Mouse (Mus musculus) layer of hippocampus, adult 11-12 months (tissue): ENCODE data around the gene Nckap5l.

Experiments used
- DNase-seq: peaks from one replicate; pipeline ENCODE4 v3.0.0; 2022; ENCODE audit warnings: low spot score

The Nckap5l gene

GRCm38 (mm10) chr15:99457606-99458401 lies at the start of gene Nckap5l:
Nckap5l (minus strand) TSS chr15:99457748.
- DNase-seq, result peak; percentile 93

GRCm38 (mm10) chr15:99505324-99506095 lies 48.0 kb upstream of the Nckap5l start:
- DNase-seq, result no peak

DNA sequence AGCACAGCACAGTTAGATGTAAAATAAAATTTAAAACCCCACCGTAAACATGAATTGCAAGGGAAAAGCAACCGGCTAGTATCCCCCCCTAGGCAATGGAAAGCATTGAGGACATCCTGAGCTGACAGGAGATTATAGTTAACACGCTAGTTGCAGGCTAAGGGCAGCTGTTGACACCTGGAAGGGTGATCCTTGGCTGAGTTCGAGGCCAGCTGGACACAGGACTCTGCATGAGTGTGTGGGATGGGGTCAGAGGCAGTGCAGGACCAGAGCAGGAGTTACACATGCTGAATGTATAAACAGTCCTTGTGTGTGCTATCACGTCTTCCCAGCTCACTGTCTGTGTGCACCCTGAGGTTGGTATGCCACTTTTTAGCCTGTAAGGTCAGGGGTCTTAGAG lies 45.7 kb upstream of the Nckap5l start:
- DNase-seq, result no peak

- no peak for DNase-seq
These were observed 44.8 kb upstream of the Nckap5l start for GRCm38 (mm10) chr15:99502311-99502831.

DNA sequence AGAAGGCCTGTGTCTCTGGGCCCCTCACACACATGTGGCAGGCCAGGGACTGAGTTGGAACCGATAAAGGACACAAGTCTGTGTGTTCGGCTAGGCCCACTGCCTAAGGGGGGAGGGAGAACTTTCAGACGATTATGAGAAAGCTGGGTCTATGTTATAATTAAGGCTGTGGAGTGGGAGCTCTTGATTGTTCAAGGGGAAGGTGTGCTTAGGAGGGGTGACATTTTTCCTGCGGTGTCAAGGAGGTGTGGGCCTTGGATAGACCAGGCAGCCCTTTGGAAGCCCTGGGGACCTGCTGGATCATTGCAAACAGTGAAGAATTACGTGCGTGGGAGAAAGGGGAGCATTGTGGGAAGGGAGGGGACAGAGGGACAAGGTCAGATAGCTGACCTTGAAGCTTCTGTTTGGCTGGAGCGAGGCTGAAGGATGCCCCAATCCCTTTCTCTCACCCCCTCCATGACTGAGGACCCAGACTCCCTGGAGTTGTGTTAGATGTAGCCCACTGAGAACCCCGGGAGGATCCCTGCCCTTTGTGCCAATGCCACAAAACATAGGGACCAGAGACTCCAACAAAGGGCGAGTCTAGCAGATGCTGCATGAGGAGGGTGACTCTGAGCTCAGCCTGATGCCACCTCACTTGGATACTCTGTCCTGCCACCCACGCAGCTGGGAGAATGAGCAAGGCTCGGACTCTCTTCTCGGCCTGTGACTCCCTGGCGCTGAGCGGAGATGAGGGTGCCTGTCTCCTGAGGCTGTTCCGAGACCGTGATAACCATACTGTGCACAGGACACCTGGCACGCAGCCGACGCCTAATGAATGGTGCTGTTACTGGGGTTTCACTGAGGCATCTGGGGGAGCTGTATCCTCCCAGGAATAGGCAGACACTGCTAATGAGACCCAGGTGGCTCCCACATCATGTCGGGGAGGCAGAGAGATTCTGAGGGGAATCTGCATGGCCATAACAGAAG lies 44.0 kb upstream of the Nckap5l start:
- peak; percentile 76 for DNase-seq

GRCm38 (mm10) chr15:99500320-99500719 lies 42.8 kb upstream of the Nckap5l start:
- DNase-seq, result no peak

GRCm38 (mm10) chr15:99499726-99500125 lies 42.2 kb upstream of the Nckap5l start:
- DNase-seq, result no peak

DNA sequence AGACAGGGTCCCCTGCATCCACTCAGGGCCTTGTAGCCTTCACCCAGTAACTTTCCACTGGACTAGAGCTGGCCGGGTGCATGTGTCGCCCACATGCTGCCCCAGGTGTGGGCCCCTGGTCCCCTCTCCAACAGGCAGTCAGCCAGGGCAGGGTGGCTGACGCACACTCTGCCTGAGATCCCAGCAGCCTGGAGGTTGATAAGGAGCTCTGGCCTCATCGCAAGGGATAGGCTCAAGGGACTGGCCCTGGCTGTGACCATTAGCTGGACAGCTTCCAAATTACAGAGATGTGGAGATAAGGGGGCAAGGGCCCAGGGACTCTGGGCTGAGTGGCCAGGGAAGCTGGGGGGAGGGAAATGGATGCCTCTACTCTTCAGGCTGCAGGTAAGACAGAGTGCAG lies 41.2 kb upstream of the Nckap5l start:
- DNase-seq, result no peak

GRCm38 (mm10) chr15:99498356-99498755 lies 40.8 kb upstream of the Nckap5l start:
- no peak for DNase-seq

GRCm38 (mm10) chr15:99497527-99498242 lies 40.1 kb upstream of the Nckap5l start:
- DNase-seq, result peak; percentile 71

DNA sequence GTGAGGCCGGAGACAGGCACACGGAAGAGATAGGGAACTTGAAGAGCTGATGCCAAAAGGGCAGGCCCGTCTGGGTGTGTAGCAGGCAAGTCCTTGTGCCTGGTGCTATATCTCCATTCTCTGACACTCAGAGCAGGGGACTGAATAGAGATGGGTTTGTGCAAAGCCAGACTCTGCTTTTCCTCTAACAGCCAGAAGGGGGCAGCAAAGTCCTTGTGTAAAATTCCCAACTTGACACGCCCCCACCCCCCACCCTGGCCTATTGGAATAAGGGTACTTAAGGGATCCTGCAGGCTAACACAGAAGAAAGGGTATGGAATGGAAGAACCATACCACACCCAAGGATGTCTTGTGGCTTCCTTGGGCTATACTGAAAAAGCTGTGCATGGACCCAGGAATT lies 39.5 kb upstream of the Nckap5l start:
- DNase-seq, result peak; percentile 74

DNA sequence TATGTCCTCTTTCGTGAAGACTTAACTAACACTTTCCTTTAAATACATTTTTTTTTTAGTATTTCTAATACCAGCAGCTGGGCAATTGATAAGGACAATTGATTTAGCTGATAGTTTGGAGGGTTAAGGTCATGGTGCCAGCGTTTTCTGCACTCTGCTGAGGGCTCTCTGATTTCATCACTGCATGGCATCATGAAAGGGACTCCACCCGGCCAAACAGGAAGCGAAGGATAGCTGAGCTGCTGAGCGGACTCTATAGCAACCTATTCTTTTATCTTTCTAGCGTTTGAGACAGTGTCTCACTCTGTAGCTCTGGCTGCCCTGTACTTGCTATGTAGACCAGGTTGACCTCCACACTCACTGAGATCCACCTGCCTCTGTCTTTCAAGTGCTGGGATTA lies 27.2 kb upstream of the Nckap5l start:
- no peak for DNase-seq

- no peak for DNase-seq
These were observed 18.3 kb upstream of the Nckap5l start for GRCm38 (mm10) chr15:99475814-99476213.

DNA sequence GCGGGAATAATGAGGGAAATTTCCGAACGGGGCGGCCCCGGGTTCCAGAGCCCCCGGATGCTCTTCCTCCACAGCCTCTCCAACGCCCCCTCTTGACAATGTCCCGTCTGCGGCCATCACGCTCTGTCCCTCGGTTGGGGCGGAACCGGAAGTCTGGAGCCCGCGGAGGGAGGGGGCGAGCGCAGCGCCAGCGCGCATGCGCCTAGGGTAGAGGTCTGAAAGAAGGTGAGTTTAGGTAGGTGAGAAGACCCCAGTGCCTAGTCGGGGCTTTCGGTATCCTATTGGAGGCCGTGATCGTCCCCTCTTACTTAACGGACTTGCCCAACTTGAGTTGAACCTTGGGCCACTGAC lies 17.0 kb upstream of the Nckap5l start, which contains the start of gene Bcdin3d:
TSS of gene Bcdin3d (minus strand) at position 155 of the 351 bp plus-strand sequence.
- DNase-seq, result peak; percentile 87

- DNase-seq, result no peak
These were observed 16.4 kb upstream of the Nckap5l start for GRCm38 (mm10) chr15:99473801-99474575.

DNA sequence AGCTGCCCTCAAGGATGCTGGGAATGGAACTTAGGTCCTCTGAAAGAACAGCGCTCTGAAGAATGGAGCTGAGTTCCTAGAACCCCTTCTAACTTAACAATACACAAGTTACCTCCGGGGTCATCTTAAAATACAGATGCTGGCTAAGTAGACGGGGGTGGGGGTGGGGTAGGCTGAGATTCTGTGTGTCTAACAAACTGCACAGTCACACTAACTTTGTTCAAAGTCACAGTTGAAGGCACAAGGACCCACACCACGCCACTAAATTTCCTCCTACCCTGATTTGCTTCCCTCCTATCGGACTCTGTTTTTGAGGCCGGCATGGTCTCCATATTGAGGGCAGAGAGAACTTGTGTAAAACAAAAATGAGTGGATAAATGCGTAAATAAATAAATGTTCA lies 15.4 kb upstream of the Nckap5l start:
- DNase-seq, result no peak

DNA sequence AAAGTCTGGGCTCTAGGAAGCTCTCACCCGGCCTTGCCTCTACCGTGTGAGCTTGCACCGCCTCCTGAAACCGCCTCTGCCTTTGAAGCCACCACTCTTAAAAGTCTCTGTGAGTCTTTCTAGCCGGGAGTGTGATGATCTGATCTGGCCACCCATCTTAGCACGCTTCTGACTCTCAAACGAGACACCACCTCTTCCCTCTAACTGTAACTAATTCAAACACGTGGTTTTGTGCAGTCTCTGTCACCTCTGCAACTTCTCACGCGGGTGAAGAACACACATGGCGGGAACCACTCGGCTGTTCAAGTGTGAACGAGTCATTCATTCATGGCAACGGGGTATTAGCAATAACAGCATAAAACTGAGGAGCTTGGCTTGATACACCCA lies 14.1 kb upstream of the Nckap5l start:
- no peak for DNase-seq

DNA sequence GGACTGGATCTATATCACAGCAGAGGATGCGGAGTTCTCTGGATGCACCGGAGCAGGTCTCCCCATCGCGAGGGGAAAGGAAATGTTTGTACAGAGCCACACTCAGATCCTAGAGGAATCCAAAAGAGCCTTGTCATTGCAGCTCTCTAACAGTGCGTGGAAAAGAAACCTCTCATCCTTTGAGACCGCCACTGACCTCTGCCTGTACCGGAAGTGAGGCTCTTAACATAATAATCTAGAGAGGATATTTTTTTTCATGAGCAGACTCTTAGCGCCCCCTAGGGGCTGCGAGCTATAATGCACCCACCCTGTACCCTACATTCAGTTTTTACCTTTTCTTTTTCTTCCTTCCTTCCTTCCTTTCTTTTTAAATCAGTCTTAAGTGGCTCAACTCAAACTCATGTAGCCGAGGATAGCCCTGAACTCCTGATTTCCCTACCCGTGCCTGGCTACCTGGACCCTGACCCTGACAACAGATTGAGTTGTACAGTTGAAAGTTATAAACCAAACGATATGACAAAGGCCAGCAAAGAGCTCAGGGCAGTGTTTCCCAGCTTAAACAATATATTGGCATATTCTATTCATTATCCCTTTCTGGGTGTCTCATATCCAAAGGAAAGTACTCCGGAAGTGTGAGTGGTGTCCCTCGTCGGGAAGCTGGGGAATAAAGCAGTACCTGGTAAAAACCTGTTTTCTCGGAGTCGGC lies 13.6 kb upstream of the Nckap5l start:
- DNase-seq, result peak; percentile 70

DNA sequence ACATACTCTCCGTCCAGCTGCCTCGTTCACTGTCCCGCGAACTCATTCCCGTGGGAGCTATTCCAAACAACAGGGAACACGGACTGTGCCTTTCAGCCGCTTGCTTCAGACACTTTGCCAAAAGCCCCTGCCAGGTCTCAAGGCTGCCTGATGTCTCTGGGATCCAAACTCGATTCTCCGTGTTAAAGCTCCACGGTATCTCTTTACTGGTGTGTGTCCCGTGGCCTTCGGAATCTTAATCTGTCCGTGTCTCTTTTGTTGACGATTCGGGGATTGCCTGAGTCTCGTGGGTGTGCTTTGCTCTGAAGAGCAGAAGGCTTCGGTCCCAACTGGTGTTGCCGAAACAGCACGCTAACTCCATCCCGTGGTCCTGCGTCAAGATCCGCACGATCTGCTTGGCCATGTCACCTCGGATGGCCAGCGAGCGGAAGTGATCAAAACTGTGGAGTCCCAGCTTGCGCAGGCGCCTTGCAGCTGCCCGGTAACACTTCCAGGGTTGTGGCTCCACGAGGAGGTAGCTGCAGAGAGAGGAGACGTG lies 12.7 kb upstream of the Nckap5l start:
- DNase-seq, result no peak

DNA sequence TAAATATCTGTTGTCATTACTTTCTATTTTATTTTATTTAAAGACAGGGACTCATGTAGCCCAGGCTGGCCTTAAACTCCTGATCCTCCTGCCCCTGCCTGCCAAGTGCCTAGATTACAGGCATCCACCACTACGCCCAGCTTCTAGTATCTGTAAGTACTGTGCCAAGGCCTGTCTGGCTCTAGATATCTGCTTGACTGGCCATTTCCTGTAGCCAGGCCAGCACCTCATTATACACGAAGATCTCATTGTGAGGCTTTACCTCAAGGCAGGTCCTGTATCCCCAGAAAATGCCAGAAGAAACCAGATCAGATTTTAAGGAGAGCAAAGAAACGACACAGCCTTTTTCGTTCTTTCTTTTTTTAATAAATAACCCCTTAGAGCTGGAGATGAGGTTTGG lies 12.2 kb upstream of the Nckap5l start:
- no peak for DNase-seq
